Mouse (Mus musculus) limb, embryonic 11.5 days (tissue): ENCODE measurements at regions not wholly inside any gene's neighbourhood (a gene's known extent, or its start where the extent isn't known, plus 50 kb on each side); places are given as distances from the start of the nearest gene placed in this dataset.
"Not testable (repeated sequence)": the region's sequence is repeated elsewhere in the genome, so short reads cannot be mapped to it uniquely, and the experiment has no call there.

Experiments
- ATAC-seq: fragments of 200-750 bp; cut with Nextera tagmentation; 2 replicates; pipeline ENCODE4 v1.8.0; 2017; ENCODE audit warnings: low read depth; ENCODE audit not compliant: insufficient number of reproducible peaks, low FRiP score, low TSS enrichment
- DNase-seq: peaks from one replicate; pipeline ENCODE4 v3.0.0-alpha.2; 2015; ENCODE audit warnings: low spot score
- H3K27ac ChIP-seq: fragments of 300-500 bp; sonication (generic); replicated peaks from 2 replicates; pipeline ENCODE4 v1.5.1; 2014; ENCODE audit warnings: low read depth, mild to moderate bottlenecking, low read length
- H3K27me3 ChIP-seq: fragments of 300-500 bp; sonication (generic); 2 replicates; pipeline ENCODE4 v1.6.1; 2014; ENCODE audit warnings: mild to moderate bottlenecking, low read length, mixed read lengths; ENCODE audit not compliant: control insufficient read depth, insufficient read depth
- H3K36me3 ChIP-seq: fragments of 300-500 bp; sonication (generic); 2 replicates; pipeline ENCODE4 v1.6.1; 2014; ENCODE audit warnings: mild to moderate bottlenecking, low read length, moderate library complexity, mixed read lengths; ENCODE audit not compliant: control insufficient read depth, insufficient read depth
- H3K4me1 ChIP-seq: fragments of 300-500 bp; sonication (generic); 2 replicates; pipeline ENCODE4 v1.6.1; 2014; ENCODE audit warnings: low read length, mixed read lengths; ENCODE audit not compliant: control insufficient read depth, insufficient read depth
- H3K4me2 ChIP-seq: fragments of 300-500 bp; sonication (generic); 2 replicates; pipeline ENCODE4 v1.6.1; 2014; ENCODE audit warnings: low read depth, mild to moderate bottlenecking, moderate library complexity; ENCODE audit not compliant: severe bottlenecking
- H3K4me3 ChIP-seq: fragments of 300-500 bp; sonication (generic); 2 replicates; pipeline ENCODE4 v1.5.1; 2014; ENCODE audit warnings: low read depth, low read length
- H3K9ac ChIP-seq: fragments of 300-500 bp; sonication (generic); 2 replicates; pipeline ENCODE4 v1.6.1; 2014; ENCODE audit warnings: mild to moderate bottlenecking, low read length
- H3K9me3 ChIP-seq: fragments of 300-500 bp; sonication (generic); 2 replicates; pipeline ENCODE4 v1.6.1; 2016; ENCODE audit warnings: low read length; ENCODE audit not compliant: control insufficient read depth
- WGBS: fragments of 180-500 bp; shearing (Covaris S2); extraction: QIAGEN DNeasy Blood & Tissue Kit; methylation state at CpG from one replicate; pipeline ENCODE4 v1.1.7; 2014; 5-methylcytosine and 5-hydroxymethylcytosine counted together

GRCm38 (mm10) chr8:57383746-57384320 lies 63.0 kb downstream of the Hand2 start:
- Histone ChIP-seq H3K4me1 (no peaks in the 10 kb centered on the region), H3K27ac (no peak overlapping the region), H3K4me3 (no peak overlapping the region), H3K36me3 (no peaks in the 10 kb centered on the region), H3K27me3 (no peaks in the 10 kb centered on the region), H3K4me2 (no peak overlapping the region), H3K9ac (no peak overlapping the region), H3K9me3 (no peaks in the 10 kb centered on the region)
- 66% methylated on average over 9 of the region's 9 CpGs for WGBS
- ATAC-seq (no peak), DNase-seq (no peak)

- Histone ChIP-seq H3K4me1 (no peaks in the 10 kb centered on the region), H3K27ac (no peak overlapping the region), H3K27me3 (no peaks in the 10 kb centered on the region), H3K4me3 (no peak overlapping the region), H3K9ac (no peak overlapping the region), H3K4me2 (no peak overlapping the region), H3K9me3 (no peaks in the 10 kb centered on the region), H3K36me3 (no peaks in the 10 kb centered on the region)
- no peak for DNase-seq
- WGBS, result 80% methylated on average over 5 of the region's 5 CpGs
- no peak for ATAC-seq
These were observed 66.8 kb downstream of the Hand2 start for GRCm38 (mm10) chr8:57387627-57388026.

- ATAC-seq (no peak), DNase-seq (no peak)
- Histone ChIP-seq H3K4me2 (no peak overlapping the region), H3K9me3 (no peaks in the 10 kb centered on the region), H3K27ac (no peak overlapping the region), H3K4me3 (no peak overlapping the region), H3K27me3 (no peaks in the 10 kb centered on the region), H3K9ac (no peak overlapping the region), H3K36me3 (no peaks in the 10 kb centered on the region), H3K4me1 (no peaks in the 10 kb centered on the region)
- WGBS, result 89% methylated on average over 4 of the region's 4 CpGs
These were observed 67.1 kb upstream of the Scrg1 start for GRCm38 (mm10) chr8:57388579-57388978.

GRCm38 (mm10) chr8:57397999-57398635 lies 57.6 kb upstream of the Scrg1 start:
- no peak overlapping the region for H3K4me2 ChIP-seq
- no peaks in the 10 kb centered on the region for H3K9me3 ChIP-seq
- no peak overlapping the region for H3K4me3 ChIP-seq
- no peak overlapping the region for H3K27ac ChIP-seq
- no peak overlapping the region for H3K9ac ChIP-seq
- no peaks in the 10 kb centered on the region for H3K27me3 ChIP-seq
- DNase-seq (no peak), ATAC-seq (no peak)
- no peaks in the 10 kb centered on the region for H3K36me3 ChIP-seq
- WGBS, result 74% methylated on average over 3 of the region's 3 CpGs
- peaks cover 5% of the 10 kb centered on the region; the same call in 1 of the 2 replicates for H3K4me1 ChIP-seq

- not testable (repeated sequence) for H3K4me1 ChIP-seq, H3K27me3 ChIP-seq, ATAC-seq, H3K9me3 ChIP-seq, DNase-seq, H3K4me2 ChIP-seq, H3K4me3 ChIP-seq, H3K27ac ChIP-seq, H3K36me3 ChIP-seq, H3K9ac ChIP-seq
These were observed 55.6 kb upstream of the Scrg1 start for GRCm38 (mm10) chr8:57400171-57400570.

- ATAC-seq (no peak), DNase-seq (no peak)
- WGBS, result 83% methylated on average over 12 of the region's 12 CpGs
- no peaks in the 10 kb centered on the region for H3K27me3 ChIP-seq
- no peak overlapping the region for H3K4me3 ChIP-seq
- no peak overlapping the region for H3K9ac ChIP-seq
- H3K27ac ChIP-seq, result no peak overlapping the region
- H3K4me2 ChIP-seq, result no peak overlapping the region
- no peaks in the 10 kb centered on the region for H3K36me3 ChIP-seq
- H3K9me3 ChIP-seq, result no peaks in the 10 kb centered on the region
- peaks cover 13% of the 10 kb centered on the region for H3K4me1 ChIP-seq
These were observed 54.7 kb upstream of the Scrg1 start for GRCm38 (mm10) chr8:57400776-57401631.

GRCm38 (mm10) chr8:57401661-57402060 lies 54.1 kb upstream of the Scrg1 start:
- Histone ChIP-seq H3K27me3 (no peaks in the 10 kb centered on the region), H3K4me3 (no peak overlapping the region), H3K27ac (no peak overlapping the region), H3K36me3 (no peaks in the 10 kb centered on the region), H3K4me1 (peaks cover 13% of the 10 kb centered on the region), H3K4me2 (no peak overlapping the region), H3K9me3 (no peaks in the 10 kb centered on the region), H3K9ac (no peak overlapping the region)
- no peak for ATAC-seq
- DNase-seq, result no peak
- WGBS, result 78% methylated on average over 1 of the region's 1 CpGs

- no peak for ATAC-seq
- Histone ChIP-seq H3K9ac (no peak overlapping the region), H3K4me3 (no peak overlapping the region), H3K4me2 (no peak overlapping the region), H3K27me3 (no peaks in the 10 kb centered on the region), H3K9me3 (no peaks in the 10 kb centered on the region), H3K27ac (no peak overlapping the region), H3K36me3 (no peaks in the 10 kb centered on the region), H3K4me1 (peaks cover 13% of the 10 kb centered on the region)
- WGBS, result 58% methylated on average over 5 of the region's 5 CpGs
- no peak for DNase-seq
These were observed 53.5 kb upstream of the Scrg1 start for GRCm38 (mm10) chr8:57402200-57402599.
